Mouse (Mus musculus): ENCODE measurements around the gene E2f2.

E2f2 gene

DNA sequence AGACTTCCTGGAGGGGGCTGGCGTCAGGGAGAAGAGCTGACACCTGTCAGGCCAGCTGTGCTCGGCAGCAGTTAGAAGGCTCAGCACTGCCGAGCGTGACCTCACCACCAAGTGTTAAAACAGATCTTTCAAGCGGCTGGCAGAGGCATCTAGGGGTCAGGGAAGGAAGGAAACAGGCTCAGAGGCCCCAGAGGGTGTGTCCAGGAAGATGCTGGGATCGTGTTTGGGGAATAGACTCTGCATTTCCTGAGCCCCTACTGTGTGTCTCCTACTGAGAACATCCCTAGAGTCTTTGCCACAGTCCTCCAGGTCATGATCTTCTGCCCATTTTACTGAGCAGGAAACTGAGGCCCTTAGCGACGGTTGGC, 5.0 kb downstream of the E2f2 start:
- DNase-seq = peak; percentile 73

DNA sequence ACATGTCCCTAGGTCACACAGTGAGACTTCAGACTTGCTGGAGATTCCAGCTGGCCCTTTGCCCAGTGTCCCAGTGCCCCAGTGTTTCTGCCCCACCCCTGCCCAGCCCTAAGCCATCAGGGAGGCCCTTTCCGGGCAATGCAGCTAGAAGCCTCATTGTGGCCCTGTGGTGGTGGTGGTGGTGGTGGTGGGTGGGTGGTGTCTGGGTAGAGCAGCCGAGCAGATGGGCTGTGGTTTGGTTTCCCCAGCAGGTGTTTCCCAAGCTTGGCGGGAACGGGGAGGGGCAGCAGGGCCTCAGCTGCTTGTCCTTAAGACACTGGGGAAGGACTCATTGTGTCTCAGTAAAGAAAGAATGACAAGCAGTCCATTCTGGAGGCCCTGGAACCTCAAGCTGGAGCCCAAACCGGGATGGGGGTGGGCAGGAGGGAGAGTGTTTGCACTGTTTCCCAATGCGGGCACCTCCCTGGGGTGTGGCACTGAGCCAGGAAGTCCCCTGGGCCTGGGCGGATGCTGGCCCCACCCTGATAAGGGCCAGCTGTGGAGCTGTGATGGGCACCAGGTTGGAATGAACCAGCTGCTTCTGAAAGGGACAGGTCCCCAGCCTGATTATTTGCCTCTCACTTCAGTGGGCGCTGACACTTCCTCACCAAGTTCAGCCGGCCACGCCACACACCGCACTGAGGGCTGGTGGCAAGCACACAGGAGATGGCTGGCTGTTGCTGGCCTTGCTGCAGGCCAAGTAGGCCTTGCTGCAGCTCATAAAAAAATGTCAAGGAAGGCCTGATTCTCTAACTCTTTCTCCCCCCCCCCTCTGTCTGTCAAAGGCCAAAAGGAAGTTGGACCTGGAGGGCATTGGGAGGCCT, 5.6 kb downstream of the E2f2 start:
- peak; percentile 84 for DNase-seq

- DNase-seq = peak; percentile 57
These were observed 6.3 kb downstream of the E2f2 start for GRCm38 (mm10) chr4:136178475-136178921.

GRCm38 (mm10) chr4:136179456-136179855, 7.3 kb downstream of the E2f2 start:
- no peak for DNase-seq

DNA sequence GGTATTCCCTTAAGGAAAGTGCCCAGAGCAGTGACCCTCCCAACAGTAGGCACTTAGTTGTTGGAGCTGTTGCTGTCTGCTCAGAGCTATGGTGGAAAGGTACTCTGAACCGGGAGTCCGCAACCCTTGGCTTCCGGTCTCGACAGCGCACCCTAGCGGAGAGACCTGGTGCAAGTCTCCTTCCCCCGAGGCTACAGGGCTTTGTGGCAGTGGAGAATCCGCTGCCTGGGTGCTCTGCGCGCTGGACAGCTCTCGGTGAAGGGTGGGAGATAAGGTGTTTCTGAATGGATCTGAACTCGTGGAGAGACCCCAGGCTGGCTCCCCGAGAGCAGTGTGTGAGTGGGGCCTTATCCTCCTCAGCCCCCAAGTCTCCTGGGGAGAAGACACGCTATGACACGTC, 7.8 kb downstream of the E2f2 start:
- peak; percentile 99 for DNase-seq

DNA sequence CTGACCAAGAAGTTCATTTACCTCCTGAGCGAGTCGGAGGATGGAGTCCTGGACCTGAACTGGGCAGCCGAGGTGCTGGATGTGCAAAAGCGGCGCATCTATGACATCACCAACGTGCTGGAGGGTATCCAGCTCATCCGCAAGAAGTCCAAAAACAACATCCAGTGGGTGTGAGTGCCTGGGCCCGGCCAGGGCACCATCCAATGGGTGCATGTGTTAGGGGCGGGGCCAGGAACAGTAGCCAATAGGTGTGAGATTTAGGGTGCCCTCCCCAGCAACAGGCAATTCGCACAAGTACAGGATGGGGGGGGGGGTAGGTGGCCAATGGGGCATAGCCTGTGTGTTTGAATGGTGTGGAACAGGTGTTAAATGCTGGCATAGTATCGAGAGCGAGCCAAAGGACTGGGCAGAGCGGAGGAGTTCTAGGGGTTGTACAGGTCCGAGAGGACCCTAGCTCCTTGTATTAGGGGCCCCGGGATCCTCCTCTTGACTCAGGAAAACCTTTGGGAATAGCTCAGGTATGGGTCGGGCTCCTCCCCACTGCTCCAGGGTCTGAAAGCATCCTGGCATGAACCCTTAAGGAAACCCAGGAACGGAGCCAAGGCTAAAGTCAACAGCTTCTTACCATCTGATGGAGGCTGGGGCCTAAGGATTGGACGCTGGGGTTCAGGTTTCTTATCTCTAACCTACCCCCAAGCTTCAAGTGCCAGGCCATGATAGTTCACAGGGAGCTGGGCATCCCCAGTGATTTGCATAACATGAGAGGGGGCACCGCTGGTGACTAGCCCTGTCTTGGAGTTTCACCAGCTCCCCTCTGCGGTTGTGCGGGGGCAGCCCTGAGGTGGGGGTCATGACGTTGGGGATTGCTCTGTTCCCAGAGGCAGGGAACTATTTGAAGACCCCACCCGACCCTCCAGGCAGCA, 8.5 kb downstream of the E2f2 start:
- DNase-seq = peak; percentile 90

- DNase-seq = no peak
These were observed 9.2 kb downstream of the E2f2 start for GRCm38 (mm10) chr4:136181367-136181766.

DNA sequence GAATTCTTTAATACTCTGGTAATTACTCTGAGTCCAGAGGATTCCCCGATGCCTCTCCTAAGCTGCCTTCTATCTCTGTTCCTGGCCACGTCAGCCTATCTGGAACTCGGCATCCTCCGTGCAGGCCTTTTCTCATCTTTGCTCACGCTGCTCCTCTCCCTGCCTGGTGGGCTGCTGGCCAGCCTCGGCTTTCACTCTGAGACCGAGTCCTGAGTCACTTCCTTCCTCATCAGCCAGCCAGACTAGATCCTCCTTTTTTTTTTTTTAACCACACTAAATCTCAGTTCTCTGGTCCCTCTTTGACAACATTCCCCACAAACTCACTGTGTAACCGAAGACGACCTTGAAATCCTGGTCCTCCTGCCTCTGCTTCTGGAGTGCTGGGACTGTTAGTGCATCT, 13.2 kb downstream of the E2f2 start:
- no peak for DNase-seq

DNA sequence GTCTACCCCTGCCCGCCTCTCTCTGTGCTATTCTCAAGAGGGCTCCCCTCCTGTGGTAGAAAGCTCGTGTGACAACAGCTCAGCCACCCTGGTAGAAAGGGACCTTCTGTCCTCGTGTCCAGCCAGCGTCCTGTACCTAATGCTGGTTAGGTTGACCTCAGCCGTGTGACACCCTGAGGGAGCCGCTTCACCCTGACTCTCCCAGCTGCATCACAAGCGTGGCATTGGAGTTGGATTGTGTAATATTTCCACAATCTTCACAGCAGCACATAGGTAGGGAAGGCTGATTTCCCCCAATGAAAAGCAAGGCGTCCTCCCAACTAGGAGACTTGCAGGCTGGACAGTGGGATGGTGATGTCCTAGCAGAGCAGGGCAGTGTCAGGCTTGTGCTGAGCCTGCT, 14.1 kb downstream of the E2f2 start:
- no peak for DNase-seq

GRCm38 (mm10) chr4:136186739-136187472, 14.7 kb downstream of the E2f2 start:
- no peak for DNase-seq

GRCm38 (mm10) chr4:136188973-136189737, 17.0 kb downstream of the E2f2 start:
- DNase-seq = peak; percentile 55

DNA sequence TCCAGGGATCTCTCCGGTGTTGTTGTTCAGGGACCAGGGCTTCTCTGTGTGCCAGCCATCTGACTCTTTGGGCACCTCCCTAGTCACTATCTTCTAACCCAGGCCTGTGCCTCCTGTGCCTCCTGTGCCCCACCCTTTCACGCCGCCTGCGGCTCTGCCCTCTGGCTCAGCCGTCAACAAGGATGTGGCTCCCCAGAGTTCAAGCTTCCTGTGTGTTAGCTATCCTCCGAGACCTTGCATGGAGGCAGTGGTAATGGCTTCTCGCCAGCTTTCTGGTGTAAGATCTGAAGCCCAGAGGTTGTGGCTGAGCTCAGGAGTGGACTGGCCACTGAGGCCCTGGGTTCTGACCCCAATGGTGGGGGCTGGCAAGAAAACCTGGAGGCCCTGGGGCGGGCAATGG, 17.7 kb downstream of the E2f2 start:
- DNase-seq = peak; percentile 62

GRCm38 (mm10) chr4:136193571-136193970, 21.4 kb downstream of the E2f2 start:
- DNase-seq = no peak

GRCm38 (mm10) chr4:136195029-136195428, 22.8 kb downstream of the E2f2 start:
- DNase-seq = no peak

- DNase-seq = no peak
These were observed 23.4 kb downstream of the E2f2 start for GRCm38 (mm10) chr4:136195629-136196028.

GRCm38 (mm10) chr4:136196201-136196600, 24.0 kb downstream of the E2f2 start:
- DNase-seq = no peak

- no peak for DNase-seq
These were observed 26.7 kb downstream of the E2f2 start for GRCm38 (mm10) chr4:136198846-136199245.

DNA sequence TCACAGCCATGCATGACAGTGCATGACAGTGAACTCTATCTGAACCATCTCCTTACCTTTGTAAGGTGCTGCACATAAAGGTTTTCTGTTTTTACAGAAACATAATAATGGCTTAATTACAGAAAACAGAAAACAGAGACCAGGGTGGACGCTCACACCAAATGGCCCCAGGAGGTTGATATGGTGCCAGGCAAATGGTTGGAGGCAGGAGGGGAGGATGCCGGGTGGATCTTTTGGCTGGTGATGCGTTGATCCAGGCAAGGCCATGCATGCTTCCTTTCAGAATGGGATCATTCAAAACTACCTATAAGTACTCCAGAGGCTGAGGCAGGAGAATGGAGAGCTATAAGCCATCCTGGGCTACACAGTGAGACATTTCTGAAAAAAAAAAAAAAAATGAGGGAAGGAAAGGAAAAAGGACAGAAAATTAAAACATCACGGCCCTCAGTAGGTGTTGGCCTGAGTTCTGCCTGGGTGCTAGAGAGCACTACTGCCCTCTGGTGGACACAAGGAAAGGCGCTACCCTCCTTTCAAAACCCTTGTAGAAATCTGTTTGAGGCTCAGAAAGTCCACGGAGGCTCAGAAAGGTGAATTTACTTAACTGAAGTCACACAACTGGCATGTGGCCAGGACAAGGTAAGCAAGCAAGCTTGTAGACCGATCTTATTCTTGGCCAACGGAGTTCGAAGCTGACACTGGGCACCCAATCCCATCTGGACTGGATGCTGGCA, 27.5 kb downstream of the E2f2 start:
- peak; percentile 59 for DNase-seq

DNA sequence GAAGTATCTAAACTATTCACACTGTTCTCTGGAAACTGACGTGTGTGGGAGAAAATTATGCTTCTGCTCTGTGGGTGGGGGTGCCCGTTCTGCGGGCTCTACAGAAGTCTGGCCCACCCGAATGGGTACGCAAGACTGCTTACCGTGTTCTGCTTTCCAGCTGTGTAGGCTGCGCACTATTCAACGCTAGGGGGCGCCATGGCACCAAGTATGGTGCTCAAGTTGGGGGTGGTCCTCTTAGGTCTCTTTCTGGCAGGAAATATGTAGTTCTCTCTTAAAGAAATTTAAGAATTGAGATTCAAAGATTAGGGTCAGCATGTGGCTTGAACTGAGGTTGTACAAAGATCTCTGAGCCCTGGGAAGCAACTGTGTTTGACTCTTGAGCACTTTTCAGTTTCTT, 30.3 kb downstream of the E2f2 start:
- DNase-seq = peak; percentile 93

DNA sequence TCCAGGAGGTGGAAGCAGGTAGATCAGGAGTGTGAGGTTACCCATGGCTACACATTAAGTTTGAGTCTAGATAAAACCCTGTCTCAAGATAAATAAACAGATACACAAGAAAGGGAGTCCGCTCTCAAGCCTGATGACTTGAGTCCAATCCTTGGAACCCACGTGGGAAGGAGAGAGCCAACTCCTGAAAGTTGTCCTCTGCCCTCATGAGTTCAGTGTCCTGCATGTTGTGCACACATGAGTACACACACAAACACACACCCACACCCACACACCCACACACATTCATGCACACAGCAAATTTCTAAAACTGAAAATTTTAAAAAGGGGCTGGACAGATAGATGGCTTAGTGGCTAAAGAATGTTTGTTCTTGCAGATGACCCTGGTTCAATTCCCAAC, 32.6 kb downstream of the E2f2 start:
- DNase-seq = no peak

All from thymus, postnatal 4 days (tissue).